Mouse (Mus musculus): ENCODE measurements at regions not wholly inside any gene's neighbourhood (a gene's known extent, or its start where the extent isn't known, plus 50 kb on each side); places are given as distances from the start of the nearest gene placed in this dataset.

GRCm38 (mm10) chr11:12720169-12720568 lies 255.4 kb upstream of the Cobl start:
- ATAC-seq (ENCODE audit: low FRiP score) (no peak), DNase-seq (ENCODE audit: low spot score, missing footprints) (no peak)
- no peak overlapping the region for H3K9ac ChIP-seq (ENCODE audit: low read length)
- H3K4me1 ChIP-seq (ENCODE audit: control insufficient read depth, insufficient read depth, low read length), result no peaks in the 10 kb centered on the region
- H3K9me3 ChIP-seq (ENCODE audit: control insufficient read depth, low read length), result no peaks in the 10 kb centered on the region
- no peak overlapping the region for H3K27ac ChIP-seq (ENCODE audit: low read depth, low read length)
- H3K27me3 ChIP-seq (ENCODE audit: control insufficient read depth, insufficient read depth, low read length), result no peaks in the 10 kb centered on the region
- H3K4me2 ChIP-seq, result no peak overlapping the region
- H3K36me3 ChIP-seq (ENCODE audit: control insufficient read depth, insufficient read depth, low read length), result no peaks in the 10 kb centered on the region
- WGBS, result 91% methylated on average over 3 of the region's 3 CpGs
- no peak overlapping the region for H3K4me3 ChIP-seq (ENCODE audit: low read depth, low read length)

GRCm38 (mm10) chr11:12696321-12696720 lies 231.6 kb upstream of the Cobl start:
- H3K9me3 ChIP-seq (ENCODE audit: control insufficient read depth, low read length), result no peaks in the 10 kb centered on the region
- H3K27ac ChIP-seq (ENCODE audit: low read depth, low read length), result no peak overlapping the region
- ATAC-seq (ENCODE audit: low FRiP score) (peak; percentile 57; the same call in 1 of the 2 replicates), DNase-seq (ENCODE audit: low spot score, missing footprints) (no peak)
- no peak overlapping the region for H3K4me2 ChIP-seq
- no peaks in the 10 kb centered on the region for H3K27me3 ChIP-seq (ENCODE audit: control insufficient read depth, insufficient read depth, low read length)
- H3K4me3 ChIP-seq (ENCODE audit: low read depth, low read length), result no peak overlapping the region
- H3K9ac ChIP-seq (ENCODE audit: low read length), result no peak overlapping the region
- H3K4me1 ChIP-seq (ENCODE audit: control insufficient read depth, insufficient read depth, low read length), result no peaks in the 10 kb centered on the region
- no peaks in the 10 kb centered on the region for H3K36me3 ChIP-seq (ENCODE audit: control insufficient read depth, insufficient read depth, low read length)
- 40% methylated on average over 5 of the region's 5 CpGs for WGBS

GRCm38 (mm10) chr11:12692836-12693235 lies 228.1 kb upstream of the Cobl start:
- Histone ChIP-seq H3K4me2 (no peak overlapping the region), H3K9me3 (ENCODE audit: control insufficient read depth, low read length) (no peaks in the 10 kb centered on the region), H3K4me1 (ENCODE audit: control insufficient read depth, insufficient read depth, low read length) (no peaks in the 10 kb centered on the region), H3K27me3 (ENCODE audit: control insufficient read depth, insufficient read depth, low read length) (no peaks in the 10 kb centered on the region), H3K27ac (ENCODE audit: low read depth, low read length) (no peak overlapping the region), H3K9ac (ENCODE audit: low read length) (no peak overlapping the region), H3K36me3 (ENCODE audit: control insufficient read depth, insufficient read depth, low read length) (no peaks in the 10 kb centered on the region), H3K4me3 (ENCODE audit: low read depth, low read length) (no peak overlapping the region)
- ATAC-seq (ENCODE audit: low FRiP score) (no peak), DNase-seq (ENCODE audit: low spot score, missing footprints) (no peak)

- no peaks in the 10 kb centered on the region for H3K27me3 ChIP-seq (ENCODE audit: control insufficient read depth, insufficient read depth, low read length)
- H3K9me3 ChIP-seq (ENCODE audit: control insufficient read depth, low read length), result no peaks in the 10 kb centered on the region
- H3K4me2 ChIP-seq, result no peak overlapping the region
- no peak for ATAC-seq (ENCODE audit: low FRiP score)
- DNase-seq (ENCODE audit: low spot score, missing footprints), result no peak
- no peaks in the 10 kb centered on the region for H3K36me3 ChIP-seq (ENCODE audit: control insufficient read depth, insufficient read depth, low read length)
- H3K27ac ChIP-seq (ENCODE audit: low read depth, low read length), result no peak overlapping the region
- 94% methylated on average over 4 of the region's 4 CpGs for WGBS
- H3K4me3 ChIP-seq (ENCODE audit: low read depth, low read length), result no peak overlapping the region
- no peak overlapping the region for H3K9ac ChIP-seq (ENCODE audit: low read length)
- H3K4me1 ChIP-seq (ENCODE audit: control insufficient read depth, insufficient read depth, low read length), result no peaks in the 10 kb centered on the region
Measured at GRCm38 (mm10) chr11:12686717-12687116, 222.0 kb upstream of the Cobl start.

- H3K4me1 ChIP-seq (ENCODE audit: control insufficient read depth, insufficient read depth, low read length), result 0 out of 2 replicates have a peak, but pooled peaks cover 4% of the 10 kb centered on the region
- H3K4me2 ChIP-seq, result no peak overlapping the region
- H3K27me3 ChIP-seq (ENCODE audit: control insufficient read depth, insufficient read depth, low read length), result no peaks in the 10 kb centered on the region
- 39% methylated on average over 3 of the region's 3 CpGs for WGBS
- ATAC-seq (ENCODE audit: low FRiP score) (peak; percentile 70), DNase-seq (ENCODE audit: low spot score, missing footprints) (peak; percentile 75)
- H3K4me3 ChIP-seq (ENCODE audit: low read depth, low read length), result no peak overlapping the region
- no peaks in the 10 kb centered on the region for H3K9me3 ChIP-seq (ENCODE audit: control insufficient read depth, low read length)
- no peaks in the 10 kb centered on the region for H3K36me3 ChIP-seq (ENCODE audit: control insufficient read depth, insufficient read depth, low read length)
- H3K9ac ChIP-seq (ENCODE audit: low read length), result no peak overlapping the region
- H3K27ac ChIP-seq (ENCODE audit: low read depth, low read length), result no peak overlapping the region
Measured at GRCm38 (mm10) chr11:12661824-12662443, 197.2 kb upstream of the Cobl start.

GRCm38 (mm10) chr11:12658847-12659246 lies 194.1 kb upstream of the Cobl start:
- DNase-seq (ENCODE audit: low spot score, missing footprints) (peak; percentile 47), ATAC-seq (ENCODE audit: low FRiP score) (no peak)
- no peaks in the 10 kb centered on the region for H3K9me3 ChIP-seq (ENCODE audit: control insufficient read depth, low read length)
- H3K36me3 ChIP-seq (ENCODE audit: control insufficient read depth, insufficient read depth, low read length), result no peaks in the 10 kb centered on the region
- H3K9ac ChIP-seq (ENCODE audit: low read length), result no peak overlapping the region
- no peak overlapping the region for H3K4me3 ChIP-seq (ENCODE audit: low read depth, low read length)
- H3K4me1 ChIP-seq (ENCODE audit: control insufficient read depth, insufficient read depth, low read length), result 0 out of 2 replicates have a peak, but pooled peaks cover 4% of the 10 kb centered on the region
- H3K27me3 ChIP-seq (ENCODE audit: control insufficient read depth, insufficient read depth, low read length), result no peaks in the 10 kb centered on the region
- no peak overlapping the region for H3K4me2 ChIP-seq
- H3K27ac ChIP-seq (ENCODE audit: low read depth, low read length), result no peak overlapping the region

GRCm38 (mm10) chr11:12656450-12656849 lies 191.7 kb upstream of the Cobl start:
- H3K36me3 ChIP-seq (ENCODE audit: control insufficient read depth, insufficient read depth, low read length), result no peaks in the 10 kb centered on the region
- H3K9me3 ChIP-seq (ENCODE audit: control insufficient read depth, low read length), result no peaks in the 10 kb centered on the region
- no peaks in the 10 kb centered on the region for H3K27me3 ChIP-seq (ENCODE audit: control insufficient read depth, insufficient read depth, low read length)
- H3K4me3 ChIP-seq (ENCODE audit: low read depth, low read length), result no peak overlapping the region
- WGBS, result 42% methylated on average over 10 of the region's 10 CpGs
- H3K4me1 ChIP-seq (ENCODE audit: control insufficient read depth, insufficient read depth, low read length), result 0 out of 2 replicates have a peak, but pooled peaks cover 2% of the 10 kb centered on the region
- no peak overlapping the region for H3K4me2 ChIP-seq
- DNase-seq (ENCODE audit: low spot score, missing footprints) (no peak), ATAC-seq (ENCODE audit: low FRiP score) (peak; percentile 43; the same call in 1 of the 2 replicates)
- H3K27ac ChIP-seq (ENCODE audit: low read depth, low read length), result no peak overlapping the region
- H3K9ac ChIP-seq (ENCODE audit: low read length), result no peak overlapping the region

Measured in midbrain, embryonic 11.5 days (tissue).